Mouse (Mus musculus) frontal cortex, postnatal 14 days (tissue): Measurements from ENCODE around the gene Spag17.

Experiments used
- DNase-seq, 2 experiments: peaks; one replicate each; pipeline ENCODE4 v3.0.0; 2022; ENCODE audit warnings: low spot score in 2 of 2

Gene Spag17

GRCm38 (mm10) chr3:99964345-99964744 lies 79.1 kb downstream of the Spag17 start:
- no peak for DNase-seq

GRCm38 (mm10) chr3:99965863-99966262 lies 80.7 kb downstream of the Spag17 start:
- DNase-seq: no peak

- no peak for DNase-seq
Measured at GRCm38 (mm10) chr3:99966285-99966684, 81.1 kb downstream of the Spag17 start.

GRCm38 (mm10) chr3:99970766-99971165 lies 85.6 kb downstream of the Spag17 start:
- DNase-seq: no peak

- no peak for DNase-seq
Measured at GRCm38 (mm10) chr3:99981046-99981445, 95.8 kb downstream of the Spag17 start.

GRCm38 (mm10) chr3:100004676-100005075 lies 119.5 kb downstream of the Spag17 start:
- no peak for DNase-seq

- DNase-seq: no peak
Measured at GRCm38 (mm10) chr3:100009807-100010206, 124.6 kb downstream of the Spag17 start.

- no peak for DNase-seq
Measured at GRCm38 (mm10) chr3:100014110-100014509, 128.9 kb downstream of the Spag17 start.

GRCm38 (mm10) chr3:100031291-100031690 lies 146.1 kb downstream of the Spag17 start:
- DNase-seq: no peak

- no peak for DNase-seq
Measured at GRCm38 (mm10) chr3:100032969-100033368, 147.8 kb downstream of the Spag17 start.

GRCm38 (mm10) chr3:100034366-100034956 lies 149.3 kb downstream of the Spag17 start:
- no peak for DNase-seq

- no peak for DNase-seq
Measured at GRCm38 (mm10) chr3:100035097-100035496, 149.9 kb downstream of the Spag17 start.

- DNase-seq: no peak
Measured at GRCm38 (mm10) chr3:100036846-100037245, 151.6 kb downstream of the Spag17 start.

GRCm38 (mm10) chr3:100074406-100074805 lies 189.2 kb downstream of the Spag17 start:
- DNase-seq: no peak

- DNase-seq: no peak
Measured at GRCm38 (mm10) chr3:100102386-100103092, 217.3 kb downstream of the Spag17 start.

GRCm38 (mm10) chr3:100106736-100107135 lies 221.5 kb downstream of the Spag17 start:
- no peak for DNase-seq

- DNase-seq: no peak
Measured at GRCm38 (mm10) chr3:100118681-100119080, 233.5 kb downstream of the Spag17 start.

GRCm38 (mm10) chr3:100121961-100122360 lies 236.8 kb downstream of the Spag17 start:
- no peak for DNase-seq

- DNase-seq: no peak
Measured at GRCm38 (mm10) chr3:100122445-100122844, 237.2 kb downstream of the Spag17 start.

- DNase-seq: no peak
Measured at GRCm38 (mm10) chr3:100160682-100161445, 275.7 kb downstream of the Spag17 start.

GRCm38 (mm10) chr3:100161665-100162314 lies 276.6 kb downstream of the Spag17 start:
- no peak for DNase-seq
